ENCODE assay signal across 10 mouse cellular contexts in the genomic region with DNA sequence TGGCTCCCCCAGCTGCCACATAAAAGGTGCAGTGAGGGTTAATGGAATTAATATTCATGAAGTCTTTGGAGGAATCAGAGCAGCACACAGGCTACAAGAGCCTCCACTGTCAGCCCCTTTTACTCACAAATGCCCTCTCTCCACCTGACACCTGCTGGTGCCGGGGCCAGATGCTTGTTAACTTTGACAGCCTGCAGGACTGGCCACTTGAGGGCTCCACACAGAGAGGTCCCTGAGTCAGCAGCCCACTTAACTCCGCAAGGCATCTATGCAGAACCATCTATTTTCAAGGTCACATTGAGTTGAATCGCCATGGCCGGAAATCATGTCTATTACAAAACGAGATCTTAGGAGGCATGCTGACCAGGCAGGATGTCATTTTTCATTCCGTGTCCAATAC. TPM values are rescaled to one million over a fixed set of nuclear protein-coding genes. Genes with fewer than 3 reads are reported as not detected.
A peak's percentile ranks its signal among the peaks of the same experiment; 100 is the strongest.
DNase-seq lines count a peak whose midpoint lies in the region; ATAC-seq lines count a peak whose summit lies in the region.
"Had no signal": no experiment of that assay in that cellular context is flagged by ENCODE, and none has a peak within 500 bp of the region (broad histone marks: within the 10 kb centered on the region; RNA-seq: fewer than 3 reads in every experiment).

No protein-coding gene starts in this region.

- H3K27me3 ChIP-seq in kidney, embryonic 14.5 days (ENCODE audit: control insufficient read depth, insufficient read depth, low read length): no peaks in the 10 kb centered on the region
- no peaks in the 10 kb centered on the region for H3K27me3 ChIP-seq in forebrain, embryonic 16.5 days (replicated peaks; ENCODE audit: control insufficient read depth, insufficient read depth, low read length)
- H3K27me3 ChIP-seq in midbrain, embryonic 16.5 days (ENCODE audit: control insufficient read depth, insufficient read depth, low read depth, low read length): no peaks in the 10 kb centered on the region

- H3K27ac ChIP-seq in kidney, embryonic 14.5 days (ENCODE audit: low read depth, low read length): no peak overlapping the region
- H3K27ac ChIP-seq in forebrain, embryonic 16.5 days (ENCODE audit: low read length): no peak overlapping the region
- H3K27ac ChIP-seq in midbrain, embryonic 16.5 days (ENCODE audit: low read length): peak overlapping the region; percentile 37; the same call in 1 of the 2 replicates
- H3K27ac ChIP-seq: macrophage had no signal

- no peaks in the 10 kb centered on the region for H3K4me1 ChIP-seq in kidney, embryonic 14.5 days (ENCODE audit: control insufficient read depth, insufficient read depth, low read length)
- peaks cover 10% of the 10 kb centered on the region for H3K4me1 ChIP-seq in forebrain, embryonic 16.5 days (replicated peaks; ENCODE audit: control insufficient read depth, insufficient read depth, low read length)
- H3K4me1 ChIP-seq in midbrain, embryonic 16.5 days (ENCODE audit: control insufficient read depth, insufficient read depth, low read length): peaks cover 17% of the 10 kb centered on the region

- no peak overlapping the region for H3K4me2 ChIP-seq in kidney, embryonic 14.5 days (replicated peaks; ENCODE audit: low read depth, low read length)
- H3K4me2 ChIP-seq in forebrain, embryonic 16.5 days (ENCODE audit: low read length): no peak overlapping the region
- no peak overlapping the region for H3K4me2 ChIP-seq in midbrain, embryonic 16.5 days (ENCODE audit: low read length)

- DNase-seq in kidney, adult 11 months: peak; percentile 49
- peak; percentile 26 to 47 for DNase-seq in kidney, adult 8-10 months
- DNase-seq in frontal cortex, adult 2 months (ENCODE audit: extremely low spot score in 1 of 2, low spot score in 1 of 2): no peak
- DNase-seq in spleen, postnatal 14 days (ENCODE audit: low spot score in 2 of 2): no peak
- no peak for DNase-seq in cerebellum, adult 11-12 months

- 50% methylated on average over 6 of the region's 6 CpGs for WGBS in kidney, embryonic 14.5 days
- WGBS in forebrain, embryonic 16.5 days: 43% methylated on average over 6 of the region's 6 CpGs
- WGBS in midbrain, embryonic 16.5 days: 36% methylated on average over 6 of the region's 6 CpGs

- no peak overlapping the region for H3K4me3 ChIP-seq in kidney, embryonic 14.5 days (ENCODE audit: low read length)
- no peak overlapping the region for H3K4me3 ChIP-seq in forebrain, embryonic 16.5 days (replicated peaks; ENCODE audit: low read length)
- no peak overlapping the region for H3K4me3 ChIP-seq in midbrain, embryonic 16.5 days (ENCODE audit: low read depth, low read length)
- H3K4me3 ChIP-seq: erythroblast, embryonic 14.5 days had no signal

- H3K9me3 ChIP-seq in kidney, embryonic 14.5 days (ENCODE audit: control insufficient read depth, low read length): no peaks in the 10 kb centered on the region
- H3K9me3 ChIP-seq in forebrain, embryonic 16.5 days (ENCODE audit: control insufficient read depth, low read length): no peaks in the 10 kb centered on the region
- H3K9me3 ChIP-seq in midbrain, embryonic 16.5 days (replicated peaks; ENCODE audit: control insufficient read depth, low read length, poor library complexity, severe bottlenecking): no peaks in the 10 kb centered on the region

- no peak overlapping the region for H3K9ac ChIP-seq in kidney, embryonic 14.5 days (ENCODE audit: low read depth, low read length)
- no peak overlapping the region for H3K9ac ChIP-seq in forebrain, embryonic 16.5 days (replicated peaks; ENCODE audit: low read depth, low read length)
- 0 out of 2 replicates have a peak overlapping the region, but pooled peaks have one; percentile 1 for H3K9ac ChIP-seq in midbrain, embryonic 16.5 days (ENCODE audit: low read depth, low read length)

- no peaks in the 10 kb centered on the region for H3K36me3 ChIP-seq in kidney, embryonic 14.5 days (ENCODE audit: control insufficient read depth, insufficient read depth, low read length)
- H3K36me3 ChIP-seq in forebrain, embryonic 16.5 days (ENCODE audit: control insufficient read depth, insufficient read depth): no peaks in the 10 kb centered on the region
- H3K36me3 ChIP-seq in midbrain, embryonic 16.5 days (ENCODE audit: control insufficient read depth, insufficient read depth, low read length): no peaks in the 10 kb centered on the region

- no peak; the same call in 1 of the 2 replicates for ATAC-seq in kidney, embryonic 14.5 days (ENCODE audit: low FRiP score, low TSS enrichment)
- peak; percentile 59 for ATAC-seq in forebrain, embryonic 16.5 days
- peak; percentile 60 for ATAC-seq in midbrain, embryonic 16.5 days

RNA-seq across cellular contexts. Expression of gene Kif13a, which starts 57.5 kb away (rescaled TPM):
- 8.7 and 18.2 TPM in 2 replicates for polyA plus RNA-seq in kidney, embryonic 14.5 days (2014; fragmentation: Nextera tagmentation; extraction: Ambion mirVana)
- polyA plus RNA-seq in forebrain, embryonic 16.5 days (2015; fragmentation: Nextera tagmentation; extraction: Ambion mirVana): 5.3 and 7.0 TPM in 2 replicates
- polyA plus RNA-seq in midbrain, embryonic 16.5 days (2015; fragmentation: Nextera tagmentation; extraction: Ambion mirVana): 7.2 and 7.6 TPM in 2 replicates
- polyA plus RNA-seq in frontal cortex, adult 2 months (2012; rRNA removed): 12.9 and 14.1 TPM in 2 replicates

Comparison
In these comparisons a context has a peak if more than half of its experiments do, and no peak if none do; other contexts are left out.
1. DNase-seq: peak in kidney, adult 11 months (single experiment) and kidney, adult 8-10 months (2 of 2); none in frontal cortex, adult 2 months (0 of 2), spleen, postnatal 14 days (0 of 2) and cerebellum, adult 11-12 months (single experiment).